Mouse (Mus musculus) embryonic fibroblast, embryonic 13.5 days (primary cell): ENCODE results near the gene Prdx5.

Experiments used
- CTCF ChIP-seq: IDR thresholded peaks from 2 replicates; pipeline ENCODE4 v1.5.1; 2011; ENCODE audit warnings: mild to moderate bottlenecking, control low read depth, low read length, moderate library complexity, borderline replicate concordance; ENCODE audit not compliant: insufficient read depth
- POLR2A ChIP-seq: IDR thresholded peaks from 2 replicates; pipeline ENCODE4 v1.6.1; 2011; ENCODE audit warnings: low read depth, mild to moderate bottlenecking, control low read depth, low read length, moderate library complexity

- TF ChIP-seq POLR2A, result no peak
- TF ChIP-seq CTCF, result no peak
These were observed 9.5 kb upstream of the Prdx5 start for GRCm38 (mm10) chr19:6919431-6919830.
